Mouse (Mus musculus) liver, embryonic 14.5 days (tissue): Measurements from ENCODE around the gene Atp2a3.

Experiments used
- CTCF ChIP-seq: IDR thresholded peaks from 2 replicates; pipeline ENCODE4 v1.5.1; 2016; ENCODE audit warnings: antibody characterized with exemption, low read depth, control low read depth
- EP300 ChIP-seq: IDR thresholded peaks from 2 replicates; pipeline ENCODE4 v1.6.1; 2016; ENCODE audit warnings: antibody characterized with exemption, low read depth

GRCm38 (mm10) chr11:73020953-73021800 is 60.2 kb downstream of the Atp2a3 start:
- TF ChIP-seq CTCF (no peak), EP300 (no peak)
